13 mouse cellular contexts compared by ENCODE assay signal in the genomic region with DNA sequence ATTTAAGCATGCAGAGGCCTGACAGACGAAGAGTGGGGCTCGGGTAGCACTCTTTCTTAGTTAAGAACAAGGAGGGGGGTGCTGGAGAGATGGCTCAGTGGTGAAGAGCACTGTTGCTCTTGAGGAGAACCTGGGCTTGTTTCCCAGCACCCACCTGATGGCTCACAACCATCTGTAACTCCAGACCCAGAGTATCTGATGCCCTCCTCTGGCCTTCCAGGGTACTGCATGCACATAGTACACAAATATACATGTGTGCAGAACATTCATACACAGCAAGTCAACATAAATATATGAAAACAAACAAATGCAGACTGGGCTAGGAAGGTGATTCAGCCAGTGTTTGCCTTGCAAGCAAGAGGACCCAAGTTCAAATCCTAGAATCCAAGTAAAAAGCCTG. TPM values are rescaled to one million over a fixed set of nuclear protein-coding genes. Genes with fewer than 3 reads are reported as not detected.
DNase-seq lines count a peak whose midpoint lies in the region; ATAC-seq and TF ChIP-seq lines count a peak whose summit lies in the region.
"Had no signal": no experiment of that assay in that cellular context is flagged by ENCODE, and none has a peak within 500 bp of the region (broad histone marks: within the 10 kb centered on the region; RNA-seq: fewer than 3 reads in every experiment).

No protein-coding gene starts in this region.

- no peak for DNase-seq in heart, postnatal 0 days (ENCODE audit: low spot score)
- no peak for DNase-seq in heart, postnatal 4 days
- DNase-seq in lung, embryonic 14.5 days: no peak
- no peak for DNase-seq in lung, postnatal 4 days
- DNase-seq in naive thymus-derived CD4-positive, alpha-beta T cell, adult 2 months (ENCODE audit: low read depth): peak; percentile 51
- no peak for DNase-seq in spleen, postnatal 14 days (ENCODE audit: low spot score in 2 of 2)
- DNase-seq: liver, embryonic 13.5 days had no signal

- H3K4me2 ChIP-seq in heart, postnatal 0 days (ENCODE audit: low read depth, low read length): no peak overlapping the region
- no peak overlapping the region for H3K4me2 ChIP-seq in lung, embryonic 14.5 days
- H3K4me2 ChIP-seq: forebrain, embryonic 13.5 days; liver, embryonic 13.5 days; midbrain, embryonic 11.5 days had no signal

- 0 out of 2 replicates have a peak, but pooled peaks cover 4% of the 10 kb centered on the region for H3K36me3 ChIP-seq in heart, postnatal 0 days (replicated peaks; ENCODE audit: control insufficient read depth, insufficient read depth, low read length)
- 0 out of 2 replicates have a peak, but pooled peaks cover 4% of the 10 kb centered on the region for H3K36me3 ChIP-seq in lung, embryonic 14.5 days (ENCODE audit: insufficient read depth)

- peak; percentile 22; the same call in 1 of the 2 replicates for TF ChIP-seq CTCF in heart, postnatal 0 days (IDR thresholded peaks at IDR 0.05; ENCODE audit: low read depth)
- TF ChIP-seq CTCF in lung, embryonic 14.5 days (IDR thresholded peaks at IDR 0.05; ENCODE audit: low read depth): peak; percentile 42
- peak; percentile 12; the same call in 1 of the 2 replicates for TF ChIP-seq CTCF in bone marrow, adult 2 months (IDR thresholded peaks at IDR 0.05; ENCODE audit: control insufficient read depth, insufficient read depth, low read length)

- no peak overlapping the region for H3K4me3 ChIP-seq in heart, postnatal 0 days (ENCODE audit: low read depth, low read length)
- no peak overlapping the region for H3K4me3 ChIP-seq in lung, embryonic 14.5 days (ENCODE audit: low read depth, low read length)
- H3K4me3 ChIP-seq in bone marrow, adult 2 months (replicated peaks; ENCODE audit: control insufficient read depth, low read depth, low read length): no peak overlapping the region
- H3K4me3 ChIP-seq: forebrain, embryonic 13.5 days; liver, embryonic 13.5 days had no signal

- TF ChIP-seq EP300 in heart, postnatal 0 days (IDR thresholded peaks at IDR 0.05; ENCODE audit: low read depth): no peak

- TF ChIP-seq POLR2A in bone marrow, adult 2 months (IDR thresholded peaks at IDR 0.05; ENCODE audit: borderline replicate concordance, control insufficient read depth, low read depth, low read length): no peak

- ATAC-seq in heart, postnatal 0 days (ENCODE audit: insufficient read depth, low read depth): no peak
- ATAC-seq in lung, embryonic 14.5 days (ENCODE audit: insufficient read depth): no peak
- ATAC-seq: forebrain, embryonic 13.5 days had no signal

- H3K9me3 ChIP-seq in heart, postnatal 0 days (replicated peaks; ENCODE audit: control insufficient read depth, low read length): no peaks in the 10 kb centered on the region
- H3K9me3 ChIP-seq in lung, embryonic 14.5 days (ENCODE audit: low read depth, low read length): no peaks in the 10 kb centered on the region
- H3K9me3 ChIP-seq: forebrain, embryonic 13.5 days; liver, embryonic 13.5 days had no signal

- H3K4me1 ChIP-seq in heart, postnatal 0 days (ENCODE audit: control insufficient read depth, insufficient read depth): peaks cover 3% of the 10 kb centered on the region; the same call in 1 of the 2 replicates
- H3K4me1 ChIP-seq in lung, embryonic 14.5 days (ENCODE audit: insufficient read depth): no peaks in the 10 kb centered on the region
- peaks cover 4% of the 10 kb centered on the region; the same call in 1 of the 2 replicates for H3K4me1 ChIP-seq in bone marrow, adult 2 months (ENCODE audit: control insufficient read depth, insufficient read depth, low read length)

- no peaks in the 10 kb centered on the region for H3K27me3 ChIP-seq in heart, postnatal 0 days (ENCODE audit: control insufficient read depth, insufficient read depth, low read length)
- H3K27me3 ChIP-seq in lung, embryonic 14.5 days (ENCODE audit: insufficient read depth, low read length): no peaks in the 10 kb centered on the region
- H3K27me3 ChIP-seq: forebrain, embryonic 13.5 days; liver, embryonic 13.5 days had no signal

- H3K9ac ChIP-seq in heart, postnatal 0 days (replicated peaks; ENCODE audit: low read depth, low read length): no peak overlapping the region
- H3K9ac ChIP-seq in lung, embryonic 14.5 days: no peak overlapping the region
- H3K9ac ChIP-seq: forebrain, embryonic 13.5 days; liver, embryonic 13.5 days had no signal

- peak overlapping the region; percentile 7; the same call in 1 of the 2 replicates for H3K27ac ChIP-seq in heart, postnatal 0 days (ENCODE audit: low read depth)
- no peak overlapping the region for H3K27ac ChIP-seq in lung, embryonic 14.5 days (ENCODE audit: low read depth)
- no peak overlapping the region for H3K27ac ChIP-seq in bone marrow, adult 2 months (ENCODE audit: control insufficient read depth, insufficient read depth, low read depth, low read length, poor library complexity)
- H3K27ac ChIP-seq: forebrain, embryonic 13.5 days; liver, embryonic 13.5 days had no signal

- 86% methylated on average over 2 of the region's 2 CpGs for WGBS in heart, postnatal 0 days
- WGBS in lung, embryonic 14.5 days: 87% methylated on average over 2 of the region's 2 CpGs
- 95% methylated on average over 2 of the region's 2 CpGs for WGBS in bone marrow, adult 2 months

RNA-seq across cellular contexts. Expression of a gene that starts 39.4 kb away (rescaled TPM):
- 29.2 and 48.2 TPM in 2 replicates for total RNA-seq in heart, postnatal 0 days (2014; rRNA removed; ENCODE audit: low replicate concordance)
- polyA plus RNA-seq in heart, postnatal 0 days (2015; fragmentation: Nextera tagmentation; extraction: Ambion mirVana): 22.5 and 23.3 TPM in 2 replicates
- 10 to 100 TPM; 45.4 to 52.4 TPM for total RNA-seq in heart, postnatal 4 days (2021)
- polyA plus RNA-seq in lung, embryonic 14.5 days (2014; fragmentation: Nextera tagmentation; extraction: Ambion mirVana): 26.6 and 27.9 TPM in 2 replicates
- 10.7 and 14.5 TPM in 2 replicates for polyA plus RNA-seq in bone marrow, adult 2 months (2011; ENCODE audit: insufficient read depth, insufficient read length, low replicate concordance, missing spikeins)

RNA-seq across cellular contexts. Expression of a gene that starts 40.4 kb away (rescaled TPM):
- total RNA-seq in heart, postnatal 0 days (2014; rRNA removed; ENCODE audit: low replicate concordance): 8.2 and 13.0 TPM in 2 replicates
- 6.8 and 7.0 TPM in 2 replicates for polyA plus RNA-seq in heart, postnatal 0 days (2015; fragmentation: Nextera tagmentation; extraction: Ambion mirVana)
- 1 to 10 TPM; 7.8 to 9.9 TPM for total RNA-seq in heart, postnatal 4 days (2021)
- polyA plus RNA-seq in lung, embryonic 14.5 days (2014; fragmentation: Nextera tagmentation; extraction: Ambion mirVana): 2.3 and 2.9 TPM in 2 replicates
- 3.7 and 4.9 TPM in 2 replicates for polyA plus RNA-seq in bone marrow, adult 2 months (2011; ENCODE audit: insufficient read depth, insufficient read length, low replicate concordance, missing spikeins)

RNA-seq across cellular contexts. Expression of a gene that starts 48.0 kb away (rescaled TPM):
- total RNA-seq in heart, postnatal 0 days (2014; rRNA removed; ENCODE audit: low replicate concordance): 12.6 and 21.3 TPM in 2 replicates
- 9.6 and 11.7 TPM in 2 replicates for polyA plus RNA-seq in heart, postnatal 0 days (2015; fragmentation: Nextera tagmentation; extraction: Ambion mirVana)
- total RNA-seq in heart, postnatal 4 days (2021): 10 to 100 TPM; 15.7 to 17.4 TPM
- 5.4 and 5.8 TPM in 2 replicates for polyA plus RNA-seq in lung, embryonic 14.5 days (2014; fragmentation: Nextera tagmentation; extraction: Ambion mirVana)
- polyA plus RNA-seq in bone marrow, adult 2 months (2011; ENCODE audit: insufficient read depth, insufficient read length, low replicate concordance, missing spikeins): 8.6 and 16.5 TPM in 2 replicates

RNA-seq across cellular contexts. Expression of a gene that starts 48.4 kb away (rescaled TPM):
- total RNA-seq in heart, postnatal 0 days (2014; rRNA removed; ENCODE audit: low replicate concordance): not detected in 2 replicates
- not detected in 2 replicates for polyA plus RNA-seq in heart, postnatal 0 days (2015; fragmentation: Nextera tagmentation; extraction: Ambion mirVana)
- total RNA-seq in heart, postnatal 4 days (2021): not detected
- not detected in 2 replicates for polyA plus RNA-seq in lung, embryonic 14.5 days (2014; fragmentation: Nextera tagmentation; extraction: Ambion mirVana)
- polyA plus RNA-seq in bone marrow, adult 2 months (2011; ENCODE audit: insufficient read depth, insufficient read length, low replicate concordance, missing spikeins): not detected in 2 replicates
- polyA plus RNA-seq: forebrain, embryonic 13.5 days; gonadal fat pad, adult 2 months; large intestine, adult 2 months; liver, embryonic 13.5 days; midbrain, embryonic 11.5 days had no signal

RNA-seq across cellular contexts. Expression of a gene that starts 51.4 kb away (rescaled TPM):
- total RNA-seq in heart, postnatal 0 days (2014; rRNA removed; ENCODE audit: low replicate concordance): not detected in 2 replicates
- polyA plus RNA-seq in heart, postnatal 0 days (2015; fragmentation: Nextera tagmentation; extraction: Ambion mirVana): not detected in 2 replicates
- not detected for total RNA-seq in heart, postnatal 4 days (2021)
- not detected in 2 replicates for polyA plus RNA-seq in lung, embryonic 14.5 days (2014; fragmentation: Nextera tagmentation; extraction: Ambion mirVana)
- not detected in 2 replicates for polyA plus RNA-seq in bone marrow, adult 2 months (2011; ENCODE audit: insufficient read depth, insufficient read length, low replicate concordance, missing spikeins)
- polyA plus RNA-seq: liver, embryonic 13.5 days; thymus, postnatal 0 days had no signal
